Mouse (Mus musculus) CH12.LX (cell line): ENCODE results near the gene Uvrag. TPM values are rescaled to one million over a fixed set of nuclear protein-coding genes. Genes with fewer than 3 reads are reported as not detected.
A peak's percentile ranks its signal among the peaks of the same experiment; 100 is the strongest.

Experiments
- DNase-seq: peaks from one replicate; pipeline ENCODE4 v3.0.0-alpha.2; 2013; ENCODE audit errors: extremely low read depth
- H3K27ac ChIP-seq: 2 replicates; pipeline ENCODE4 v1.5.1; 2012; ENCODE audit warnings: low read depth, mild to moderate bottlenecking, control low read depth, moderate library complexity; ENCODE audit not compliant: insufficient read depth
- H3K27me3 ChIP-seq: replicated peaks from 2 replicates; pipeline ENCODE3; 2012; ENCODE audit warnings: inconsistent platforms
- H3K36me3 ChIP-seq, 2 experiments: replicated peaks in 1 of 2; 2 replicates each; pipeline versions ENCODE3 to v1.6.1; 2012; ENCODE audit warnings: inconsistent platforms in 1 of 2, low read length in 1 of 2, mild to moderate bottlenecking in 1 of 2, mixed read lengths in 1 of 2, moderate library complexity in 1 of 2; ENCODE audit not compliant: control insufficient read depth in 1 of 2, insufficient read depth in 1 of 2
- H3K4me1 ChIP-seq, 2 experiments: 2 replicates each; pipeline ENCODE4 v1.6.1; 2012; ENCODE audit warnings: inconsistent platforms in 1 of 2, moderate library complexity in 1 of 2; ENCODE audit not compliant: insufficient read depth in 2 of 2, control insufficient read depth in 1 of 2
- H3K4me2 ChIP-seq: 2 replicates; pipeline ENCODE4 v1.6.1; 2012; ENCODE audit warnings: low read depth, mild to moderate bottlenecking, control low read depth; ENCODE audit not compliant: poor library complexity, insufficient read depth, severe bottlenecking
- H3K4me3 ChIP-seq, 3 experiments: fragments of 150-350 bp in 1 of 3; sonication (generic) in 1 of 3; replicated peaks in 1 of 3; 2 replicates each; pipeline versions ENCODE3 to v1.5.1; 2011 to 2012; ENCODE audit warnings: low read depth in 2 of 3, low read length in 2 of 3, mild to moderate bottlenecking in 2 of 3, moderate library complexity in 2 of 3, control low read depth in 1 of 3, improper control_type of control experiment in 1 of 3, inconsistent platforms in 1 of 3, mixed read lengths in 1 of 3; ENCODE audit not compliant: poor library complexity in 1 of 3
- H3K79me2 ChIP-seq: replicated peaks from 2 replicates; pipeline ENCODE4 v1.6.1; 2012; ENCODE audit warnings: mild to moderate bottlenecking, moderate library complexity; ENCODE audit not compliant: control insufficient read depth, poor library complexity, insufficient read depth, severe bottlenecking; ENCODE audit errors: extremely low read depth
- H3K9ac ChIP-seq: 2 replicates; pipeline ENCODE4 v1.6.1; 2012; ENCODE audit warnings: low read depth, mild to moderate bottlenecking, control low read depth, moderate library complexity; ENCODE audit not compliant: insufficient read depth
- H3K9me3 ChIP-seq: replicated peaks from 2 replicates; pipeline ENCODE3; 2012; ENCODE audit warnings: low read length, inconsistent platforms, mixed read lengths
- CHD1 ChIP-seq: IDR thresholded peaks from 2 replicates; pipeline ENCODE4 v1.6.1; 2012; ENCODE audit warnings: low read depth, low read length, improper control_type of control experiment, inconsistent platforms
- CTCF ChIP-seq, 2 experiments: IDR thresholded peaks in 1 of 2; conservative IDR thresholded peaks in 1 of 2; 2 replicates each; pipeline ENCODE4 v1.5.1; 2011 to 2012; ENCODE audit warnings: low read depth in 2 of 2, low read length in 2 of 2, improper control_type of control experiment in 1 of 2, inconsistent platforms in 1 of 2, mild to moderate bottlenecking in 1 of 2, moderate library complexity in 1 of 2
- E2F4 ChIP-seq: IDR thresholded peaks from 2 replicates; pipeline ENCODE4 v1.6.1; 2011; ENCODE audit warnings: low read depth, low read length, improper control_type of control experiment; ENCODE audit not compliant: insufficient replicate concordance
- EP300 ChIP-seq: IDR thresholded peaks from 2 replicates; pipeline ENCODE4 v1.6.1; 2011; ENCODE audit warnings: low read length, improper control_type of control experiment
- IRF4 ChIP-seq: IDR thresholded peaks from 2 replicates; pipeline ENCODE4 v1.6.1; 2014; ENCODE audit warnings: low read depth, mild to moderate bottlenecking, inconsistent platforms, low read length, improper control_type of control experiment
- KAT2A ChIP-seq: IDR thresholded peaks from 2 replicates; pipeline ENCODE4 v1.6.1; 2012; ENCODE audit warnings: low read length, improper control_type of control experiment, inconsistent platforms; ENCODE audit not compliant: insufficient replicate concordance
- MAX ChIP-seq: IDR thresholded peaks from 2 replicates; pipeline ENCODE4 v1.6.1; 2011; ENCODE audit warnings: low read length, improper control_type of control experiment
- MXI1 ChIP-seq: IDR thresholded peaks from 2 replicates; pipeline ENCODE4 v1.6.1; 2011; ENCODE audit warnings: mild to moderate bottlenecking, low read depth, low read length, improper control_type of control experiment
- MYC ChIP-seq: IDR thresholded peaks from 2 replicates; pipeline ENCODE4 v1.6.1; 2011; ENCODE audit warnings: low read depth, mild to moderate bottlenecking, improper control_type of control experiment, low read length
- NRF1 ChIP-seq: IDR thresholded peaks from 2 replicates; pipeline ENCODE4 v1.6.1; 2014; ENCODE audit warnings: low read depth, mild to moderate bottlenecking, inconsistent platforms, low read length, improper control_type of control experiment, moderate library complexity
- PAX5 ChIP-seq: IDR thresholded peaks from 2 replicates; pipeline ENCODE4 v1.6.1; 2012; ENCODE audit warnings: low read length, inconsistent platforms, mixed read lengths
- POLR2AphosphoS2 ChIP-seq: IDR thresholded peaks from 2 replicates; pipeline ENCODE4 v1.6.1; 2011; ENCODE audit warnings: low read depth, low read length, improper control_type of control experiment
- SIN3A ChIP-seq: IDR thresholded peaks from 2 replicates; pipeline ENCODE4 v1.6.1; 2012; ENCODE audit warnings: low read length, improper control_type of control experiment, inconsistent platforms
- TCF12 ChIP-seq: IDR thresholded peaks from 2 replicates; pipeline ENCODE4 v1.6.1; 2014; ENCODE audit warnings: low read depth, mild to moderate bottlenecking, inconsistent platforms, low read length, improper control_type of control experiment
- UBTF ChIP-seq: IDR thresholded peaks from 2 replicates; pipeline ENCODE4 v1.6.1; 2012; ENCODE audit warnings: low read depth, mild to moderate bottlenecking, inconsistent platforms, low read length, improper control_type of control experiment, moderate library complexity
- dilution Hi-C: fragments of 300-500 bp; cut with MboI; formaldehyde crosslinking; loops from 2 replicates; pipeline ENCODE4 v1.14.3; 2020; ENCODE audit warnings: low sequenced_read_pairs; ENCODE audit not compliant: extremely low pct_unique_long_range_greater_than_20kb, extremely low pct_ligation_motif_present
- in situ Hi-C: fragments of 300-500 bp; cut with MboI; formaldehyde crosslinking; loops from 3 replicates; pipeline ENCODE4 v1.14.3; 2019; ENCODE audit warnings: low sequenced_read_pairs, low pct_ligation_motif_present, low pct_unique_long_range_greater_than_20kb, mixed read lengths
- polyA plus RNA-seq: library from polyadenylated mRNA; unstranded; fragments of >175 nt; gene quantifications from 2 replicates; pipeline ENCODE4 v1.2.1, GENCODE M21; 2012; ENCODE audit warnings: low read depth; ENCODE audit not compliant: insufficient read length
- total RNA-seq, 2 experiments: library from RNA; depleted of rRNA; stranded (reverse); fragments of 300-350 nt in 1 of 2; fragments of >200 nt in 1 of 2; gene quantifications; 2 replicates each; pipeline ENCODE4 v1.2.3; 2012 to 2014

Uvrag gene
- total and polyA plus RNA-seq, 3 experiments, result 20.6 to 47.4 (median 37.5) TPM

- Histone ChIP-seq H3K4me3 (peak overlapping the region in 1 of 3 experiments; percentile 18), H3K27ac (no peak overlapping the region)
- TF ChIP-seq CHD1 (0 out of 2 replicates have a peak, but pooled peaks have one; percentile 31), TCF12 (no peak), CTCF (conservative IDR thresholded peaks at IDR 0.05 in 1 of 2, IDR thresholded peaks at IDR 0.05 in 1 of 2; ENCODE audit: low read depth in 2 of 2, low read length in 2 of 2) (no peak)
- TF ChIP-seq, all 38 proteins: peak for 1
- H3K9me3 ChIP-seq, result peaks cover 10% of the 10 kb centered on the region
- peaks cover 13% of the 10 kb centered on the region for H3K79me2 ChIP-seq
- dilution Hi-C loops, result no loop called here
- in situ Hi-C loops, result no loop called here
- peaks cover 0 to 32% of the 10 kb centered on the region in 2 experiments for H3K36me3 ChIP-seq
- no peak overlapping the region for H3K9ac ChIP-seq
- H3K4me1 ChIP-seq, result peaks cover 4 to 71% of the 10 kb centered on the region in 2 experiments; a peak in 3 of 4 replicates
- no peaks in the 10 kb centered on the region for H3K27me3 ChIP-seq
- peak overlapping the region; percentile 34; the same call in 1 of the 2 replicates for H3K4me2 ChIP-seq
- no peak for DNase-seq
These were observed 8.3 kb downstream of the Uvrag start for GRCm38 (mm10) chr7:99132597-99132996.

GRCm38 (mm10) chr7:99131819-99132353 is 9.1 kb downstream of the Uvrag start:
- dilution Hi-C loops (no loop called here), in situ Hi-C loops (no loop called here)
- Histone ChIP-seq H3K4me2 (no peak overlapping the region), H3K4me3 (no peak overlapping the region), H3K36me3 (peaks cover 0 to 32% of the 10 kb centered on the region in 2 experiments), H3K27me3 (no peaks in the 10 kb centered on the region), H3K79me2 (peaks cover 13% of the 10 kb centered on the region), H3K9ac (no peak overlapping the region), H3K27ac (no peak overlapping the region), H3K4me1 (peaks cover 4 to 74% of the 10 kb centered on the region in 2 experiments; a peak in 3 of 4 replicates), H3K9me3 (peaks cover 10% of the 10 kb centered on the region)
- TF ChIP-seq KAT2A (no peak), E2F4 (no peak), MXI1 (no peak), IRF4 (no peak), NRF1 (no peak), UBTF (no peak), PAX5 (no peak), MYC (no peak), CHD1 (no peak)
- no peak for DNase-seq

GRCm38 (mm10) chr7:99128965-99129364 is 12.0 kb downstream of the Uvrag start:
- H3K27ac ChIP-seq, result no peak overlapping the region
- peaks cover 4 to 93% of the 10 kb centered on the region in 2 experiments for H3K4me1 ChIP-seq
- H3K36me3 ChIP-seq, result peaks cover 0 to 27% of the 10 kb centered on the region in 2 experiments
- no peak for DNase-seq
- peaks cover 10% of the 10 kb centered on the region for H3K79me2 ChIP-seq
- peak overlapping the region; percentile 58 for H3K4me2 ChIP-seq
- no peak for TF ChIP-seq POLR2AphosphoS2
- TF ChIP-seq EP300, result 0 out of 2 replicates have a peak, but pooled peaks have one; percentile 12
- 0 out of 2 replicates have a peak, but pooled peaks have one; percentile 51 for TF ChIP-seq SIN3A
- peak; percentile 42; the same call in 1 of the 2 replicates for TF ChIP-seq MXI1
- 0 out of 2 replicates have a peak, but pooled peaks have one; percentile 36 for TF ChIP-seq IRF4
- 0 out of 2 replicates have a peak, but pooled peaks have one; percentile 34 for TF ChIP-seq MAX
- peak overlapping the region in 2 of 3 experiments; percentile 16 to 31 for H3K4me3 ChIP-seq
- in situ Hi-C loops (no loop called here), dilution Hi-C loops (no loop called here)
- peak overlapping the region; percentile 12; the same call in 1 of the 2 replicates for H3K9ac ChIP-seq
- no peaks in the 10 kb centered on the region for H3K27me3 ChIP-seq
- H3K9me3 ChIP-seq, result peaks cover 11% of the 10 kb centered on the region
